Mouse (Mus musculus) kidney, postnatal 0 days (tissue): ENCODE results near the gene Dnmt3a. TPM values are rescaled to one million over a fixed set of nuclear protein-coding genes. Genes with fewer than 3 reads are reported as not detected.

Experiments used
- ATAC-seq: fragments of 200-750 bp; cut with Nextera tagmentation; replicated peaks from 2 replicates; pipeline ENCODE4 v1.8.0; 2017; ENCODE audit warnings: low read depth, moderate number of reproducible peaks, moderate TSS enrichment, moderate library complexity; ENCODE audit not compliant: low FRiP score
- DNase-seq: peaks from one replicate; pipeline ENCODE4 v3.0.0-alpha.2; 2016; ENCODE audit warnings: low spot score
- H3K27ac ChIP-seq: fragments of 300-500 bp; sonication (generic); 2 replicates; pipeline ENCODE4 v1.5.1; 2014; ENCODE audit warnings: mild to moderate bottlenecking
- H3K27me3 ChIP-seq: fragments of 300-500 bp; sonication (generic); 2 replicates; pipeline ENCODE4 v1.6.1; 2014; ENCODE audit warnings: low read length, mixed read lengths; ENCODE audit not compliant: insufficient read depth
- H3K36me3 ChIP-seq: fragments of 300-500 bp; sonication (generic); 2 replicates; pipeline ENCODE4 v1.6.1; 2014; ENCODE audit warnings: low read length, mixed read lengths; ENCODE audit not compliant: insufficient read depth
- H3K4me1 ChIP-seq: fragments of 300-500 bp; sonication (generic); replicated peaks from 2 replicates; pipeline ENCODE4 v1.6.1; 2014; ENCODE audit warnings: antibody characterized with exemption, low read length, mixed read lengths; ENCODE audit not compliant: insufficient read depth
- H3K4me2 ChIP-seq: fragments of 300-500 bp; sonication (generic); 2 replicates; pipeline ENCODE4 v1.6.1; 2014; ENCODE audit warnings: mild to moderate bottlenecking, low read length, moderate library complexity, mixed read lengths
- H3K4me3 ChIP-seq: fragments of 300-500 bp; sonication (generic); replicated peaks from 2 replicates; pipeline ENCODE4 v1.5.1; 2014; ENCODE audit warnings: low read depth, low read length
- H3K9ac ChIP-seq: fragments of 300-500 bp; sonication (generic); 2 replicates; pipeline ENCODE4 v1.6.1; 2014; ENCODE audit warnings: low read depth, low read length
- H3K9me3 ChIP-seq: fragments of 300-500 bp; sonication (generic); replicated peaks from 2 replicates; pipeline ENCODE4 v1.6.1; 2016; ENCODE audit warnings: low read length, inconsistent platforms, mixed read lengths
- CTCF ChIP-seq: IDR thresholded peaks from 2 replicates; pipeline ENCODE4 v1.5.1; 2016; ENCODE audit warnings: antibody characterized with exemption, low read depth, mild to moderate bottlenecking, moderate library complexity
- WGBS: fragments of 180-500 bp; shearing (Covaris S2); extraction: QIAGEN DNeasy Blood & Tissue Kit; methylation state at CpG from one replicate; pipeline ENCODE4 v1.1.7; 2014; 5-methylcytosine and 5-hydroxymethylcytosine counted together
- polyA plus RNA-seq: library from polyadenylated mRNA; unstranded; fragments of >200 nt; fragmentation: Nextera tagmentation; extraction: Ambion mirVana; gene quantifications from 2 replicates; pipeline ENCODE4 v1.2.1, GENCODE M21; 2015

Gene Dnmt3a
- polyA plus RNA-seq, 1 experiment from 2014 or later, result 96.5 TPM

GRCm38 (mm10) chr12:3811596-3811995 lies 5.8 kb downstream of the Dnmt3a start:
- Histone ChIP-seq H3K4me1 (peaks cover 40% of the 10 kb centered on the region), H3K9me3 (no peaks in the 10 kb centered on the region), H3K9ac (no peak overlapping the region), H3K27me3 (no peaks in the 10 kb centered on the region), H3K36me3 (no peaks in the 10 kb centered on the region), H3K4me2 (peak overlapping the region; percentile 34), H3K27ac (peak overlapping the region; percentile 81), H3K4me3 (no peak overlapping the region)
- peak; percentile 48 for DNase-seq
- TF ChIP-seq CTCF, result no peak
- ATAC-seq, result no peak
- WGBS, result 16% methylated on average over 5 of the region's 5 CpGs

GRCm38 (mm10) chr12:3812251-3812650 lies 6.4 kb downstream of the Dnmt3a start:
- peaks cover 40% of the 10 kb centered on the region for H3K4me1 ChIP-seq
- no peaks in the 10 kb centered on the region for H3K27me3 ChIP-seq
- no peaks in the 10 kb centered on the region for H3K9me3 ChIP-seq
- ATAC-seq (no peak), DNase-seq (no peak)
- 0 out of 2 replicates have a peak overlapping the region, but pooled peaks have one; percentile 54 for H3K27ac ChIP-seq
- 51% methylated on average over 6 of the region's 6 CpGs for WGBS
- TF ChIP-seq CTCF, result no peak
- H3K4me3 ChIP-seq, result no peak overlapping the region
- no peaks in the 10 kb centered on the region for H3K36me3 ChIP-seq
- H3K9ac ChIP-seq, result no peak overlapping the region
- H3K4me2 ChIP-seq, result no peak overlapping the region

GRCm38 (mm10) chr12:3813138-3813537 lies 7.3 kb downstream of the Dnmt3a start:
- Histone ChIP-seq H3K4me2 (no peak overlapping the region), H3K36me3 (no peaks in the 10 kb centered on the region), H3K9me3 (no peaks in the 10 kb centered on the region), H3K27me3 (no peaks in the 10 kb centered on the region), H3K27ac (no peak overlapping the region), H3K4me3 (no peak overlapping the region), H3K9ac (no peak overlapping the region), H3K4me1 (peaks cover 40% of the 10 kb centered on the region)
- TF ChIP-seq CTCF, result no peak
- WGBS, result 70% methylated on average over 8 of the region's 8 CpGs
- ATAC-seq (no peak), DNase-seq (no peak)

GRCm38 (mm10) chr12:3815386-3815785 lies 9.6 kb downstream of the Dnmt3a start:
- Histone ChIP-seq H3K36me3 (no peaks in the 10 kb centered on the region), H3K9me3 (no peaks in the 10 kb centered on the region), H3K4me1 (peaks cover 29% of the 10 kb centered on the region), H3K4me2 (no peak overlapping the region), H3K27me3 (no peaks in the 10 kb centered on the region), H3K27ac (no peak overlapping the region), H3K9ac (no peak overlapping the region), H3K4me3 (no peak overlapping the region)
- DNase-seq, result no peak
- no peak for TF ChIP-seq CTCF
- WGBS, result 47% methylated on average over 6 of the region's 6 CpGs
- no peak for ATAC-seq

- no peak overlapping the region for H3K4me3 ChIP-seq
- no peaks in the 10 kb centered on the region for H3K27me3 ChIP-seq
- H3K36me3 ChIP-seq, result no peaks in the 10 kb centered on the region
- no peak for DNase-seq
- H3K4me1 ChIP-seq, result peaks cover 19% of the 10 kb centered on the region; the same call in 1 of the 2 replicates
- H3K9me3 ChIP-seq, result no peaks in the 10 kb centered on the region
- ATAC-seq, result no peak
- H3K9ac ChIP-seq, result no peak overlapping the region
- WGBS, result 69% methylated on average over 7 of the region's 7 CpGs
- H3K4me2 ChIP-seq, result no peak overlapping the region
- peak; percentile 33; the same call in 1 of the 2 replicates for TF ChIP-seq CTCF
- H3K27ac ChIP-seq, result no peak overlapping the region
Measured at GRCm38 (mm10) chr12:3817033-3817432, 11.2 kb downstream of the Dnmt3a start.

GRCm38 (mm10) chr12:3817566-3817965 lies 11.8 kb downstream of the Dnmt3a start:
- Histone ChIP-seq H3K27me3 (no peaks in the 10 kb centered on the region), H3K9me3 (no peaks in the 10 kb centered on the region), H3K4me1 (peaks cover 15% of the 10 kb centered on the region; the same call in 1 of the 2 replicates), H3K4me3 (no peak overlapping the region), H3K36me3 (no peaks in the 10 kb centered on the region), H3K9ac (no peak overlapping the region), H3K27ac (no peak overlapping the region), H3K4me2 (no peak overlapping the region)
- TF ChIP-seq CTCF, result no peak
- ATAC-seq, result no peak
- 70% methylated on average over 5 of the region's 5 CpGs for WGBS
- DNase-seq, result no peak

GRCm38 (mm10) chr12:3819899-3820298 lies 14.1 kb downstream of the Dnmt3a start:
- H3K27me3 ChIP-seq, result no peaks in the 10 kb centered on the region
- peaks cover 24% of the 10 kb centered on the region; the same call in 1 of the 2 replicates for H3K4me1 ChIP-seq
- ATAC-seq (no peak), DNase-seq (no peak)
- 63% methylated on average over 4 of the region's 4 CpGs for WGBS
- H3K27ac ChIP-seq, result no peak overlapping the region
- TF ChIP-seq CTCF, result no peak
- H3K9me3 ChIP-seq, result no peaks in the 10 kb centered on the region
- no peak overlapping the region for H3K4me3 ChIP-seq
- H3K4me2 ChIP-seq, result no peak overlapping the region
- H3K36me3 ChIP-seq, result no peaks in the 10 kb centered on the region
- H3K9ac ChIP-seq, result no peak overlapping the region
